22 mouse cellular contexts compared by ENCODE assay signal in the genomic region with DNA sequence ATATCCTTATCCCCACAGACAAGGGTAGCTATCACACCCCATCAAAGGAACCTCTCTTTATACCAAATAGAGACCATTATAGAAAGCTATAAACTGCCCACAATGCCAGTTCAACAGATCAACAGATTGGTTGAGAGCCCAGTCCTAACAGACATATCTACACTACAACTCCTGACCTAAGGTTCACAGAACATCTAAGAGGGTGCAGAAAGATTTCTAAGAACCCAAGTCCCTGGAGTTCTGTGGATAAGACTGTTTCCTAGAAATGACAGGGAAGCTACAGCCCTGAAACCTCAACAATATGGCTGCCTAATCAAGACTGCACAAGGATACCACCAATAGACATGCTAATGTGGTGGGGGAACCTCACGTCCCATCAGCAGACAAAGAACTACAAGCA. TPM values are rescaled to one million over a fixed set of nuclear protein-coding genes. Genes with fewer than 3 reads are reported as not detected.
DNase-seq lines count a peak whose midpoint lies in the region; ATAC-seq and TF ChIP-seq lines count a peak whose summit lies in the region.
"Had no signal": no experiment of that assay in that cellular context is flagged by ENCODE, and none has a peak within 500 bp of the region (broad histone marks: within the 10 kb centered on the region; RNA-seq: fewer than 3 reads in every experiment).

No protein-coding gene starts in this region.

- no peak overlapping the region for H3K27ac ChIP-seq in liver, embryonic 11.5 days (ENCODE audit: low read depth, low read length)
- no peak overlapping the region for H3K27ac ChIP-seq in liver, embryonic 12.5 days
- no peak overlapping the region for H3K27ac ChIP-seq in liver, postnatal 0 days (ENCODE audit: low read depth)
- H3K27ac ChIP-seq: embryonic facial prominence, embryonic 10.5 days; embryonic facial prominence, embryonic 12.5 days; forebrain, embryonic 13.5 days; forebrain, embryonic 15.5 days had no signal

- no peaks in the 10 kb centered on the region for H3K4me1 ChIP-seq in liver, embryonic 11.5 days (replicated peaks; ENCODE audit: control insufficient read depth, insufficient read depth, low read length)
- H3K4me1 ChIP-seq in liver, embryonic 12.5 days: peaks cover 10% of the 10 kb centered on the region; the same call in 1 of the 2 replicates
- no peaks in the 10 kb centered on the region for H3K4me1 ChIP-seq in liver, postnatal 0 days (ENCODE audit: insufficient read depth)
- H3K4me1 ChIP-seq: embryonic facial prominence, embryonic 10.5 days; embryonic facial prominence, embryonic 12.5 days; forebrain, embryonic 13.5 days; forebrain, embryonic 15.5 days had no signal

- H3K36me3 ChIP-seq in liver, embryonic 11.5 days (ENCODE audit: control insufficient read depth, insufficient read depth, low read length): peaks cover 34% of the 10 kb centered on the region
- peaks cover 90% of the 10 kb centered on the region for H3K36me3 ChIP-seq in liver, embryonic 12.5 days
- peaks cover 69% of the 10 kb centered on the region for H3K36me3 ChIP-seq in liver, postnatal 0 days (replicated peaks; ENCODE audit: insufficient read depth, low read length)

- peak; percentile 45; the same call in 1 of the 2 replicates for ATAC-seq in liver, embryonic 11.5 days (replicated peaks; ENCODE audit: low FRiP score)
- peak; percentile 75 for ATAC-seq in liver, embryonic 12.5 days
- peak; percentile 17; the same call in 1 of the 2 replicates for ATAC-seq in liver, postnatal 0 days
- ATAC-seq: activated CD4-positive, CD25-positive, alpha-beta regulatory T cell, adult 4 months; forebrain, embryonic 13.5 days; forebrain, embryonic 15.5 days; forebrain, postnatal 0 days; Patski had no signal

- H3K27me3 ChIP-seq in liver, embryonic 11.5 days (replicated peaks; ENCODE audit: control insufficient read depth, insufficient read depth, low read length): no peaks in the 10 kb centered on the region
- H3K27me3 ChIP-seq in liver, embryonic 12.5 days (replicated peaks): no peaks in the 10 kb centered on the region
- H3K27me3 ChIP-seq in liver, postnatal 0 days (ENCODE audit: insufficient read depth, low read length): no peaks in the 10 kb centered on the region
- H3K27me3 ChIP-seq: embryonic facial prominence, embryonic 12.5 days; forebrain, embryonic 13.5 days; forebrain, embryonic 15.5 days; Patski had no signal

- no peak for DNase-seq in liver, embryonic 11.5 days (ENCODE audit: low spot score)
- no peak for DNase-seq in liver
- peak; percentile 39 for DNase-seq in c-Kit-positive CD71-positive TER-119-negative erythroid progenitor cells, embryonic 14.5 days (ENCODE audit: low read depth)
- DNase-seq in liver, postnatal 0 days: no peak
- DNase-seq in adrenal gland, postnatal 36 days: no peak
- DNase-seq in layer of hippocampus, adult 9-11 months: no peak
- DNase-seq in urinary bladder, adult 2 months (ENCODE audit: low spot score): no peak
- DNase-seq: adrenal gland, adult 8-10 months; adrenal gland, postnatal 14 days; cerebellum, adult 11-12 months; cerebellum, adult 2 months; cerebellum, adult 9-10 months; cerebellum, postnatal 10 days; cerebellum, postnatal 25 days; forebrain, postnatal 0 days had no signal

- H3K4me3 ChIP-seq in liver, embryonic 11.5 days (ENCODE audit: low read depth, low read length): no peak overlapping the region
- H3K4me3 ChIP-seq in liver, embryonic 12.5 days: no peak overlapping the region
- H3K4me3 ChIP-seq in liver, postnatal 0 days (ENCODE audit: low read depth, low read length): no peak overlapping the region
- H3K4me3 ChIP-seq: embryonic facial prominence, embryonic 10.5 days; embryonic facial prominence, embryonic 12.5 days; forebrain, embryonic 13.5 days; forebrain, embryonic 15.5 days had no signal

- no peaks in the 10 kb centered on the region for H3K9me3 ChIP-seq in liver, embryonic 11.5 days (ENCODE audit: control insufficient read depth, low read length)
- H3K9me3 ChIP-seq in liver, embryonic 12.5 days (replicated peaks): no peaks in the 10 kb centered on the region
- no peaks in the 10 kb centered on the region for H3K9me3 ChIP-seq in liver, postnatal 0 days (ENCODE audit: low read length)
- H3K9me3 ChIP-seq: embryonic facial prominence, embryonic 10.5 days; embryonic facial prominence, embryonic 12.5 days; forebrain, embryonic 13.5 days; forebrain, embryonic 15.5 days had no signal

- H3K4me2 ChIP-seq in liver, embryonic 11.5 days: no peak overlapping the region
- H3K4me2 ChIP-seq in liver, embryonic 12.5 days: no peak overlapping the region
- H3K4me2 ChIP-seq in liver, postnatal 0 days (ENCODE audit: low read depth, low read length): no peak overlapping the region
- H3K4me2 ChIP-seq: embryonic facial prominence, embryonic 12.5 days; forebrain, embryonic 13.5 days; forebrain, embryonic 15.5 days had no signal

- TF ChIP-seq EP300 in liver, postnatal 0 days (IDR thresholded peaks at IDR 0.05; ENCODE audit: low read depth): no peak

- whole genome bisulfite sequencing in liver, embryonic 11.5 days: 68% methylated on average over 1 of the region's 1 CpGs
- WGBS in liver, embryonic 12.5 days (ENCODE audit: insufficient replicate concordance): 51% methylated on average over 1 of the region's 1 CpGs
- WGBS in liver, postnatal 0 days (ENCODE audit: insufficient replicate concordance): 74% methylated on average over 1 of the region's 1 CpGs

- no peak overlapping the region for H3K9ac ChIP-seq in liver, embryonic 11.5 days (ENCODE audit: low read depth, low read length)
- no peak overlapping the region for H3K9ac ChIP-seq in liver, embryonic 12.5 days
- no peak overlapping the region for H3K9ac ChIP-seq in liver, postnatal 0 days (replicated peaks)
- H3K9ac ChIP-seq: embryonic facial prominence, embryonic 12.5 days; forebrain, embryonic 13.5 days; forebrain, embryonic 15.5 days; forebrain, postnatal 0 days had no signal

- TF ChIP-seq CTCF in liver, postnatal 0 days (IDR thresholded peaks at IDR 0.05; ENCODE audit: low read depth): no peak

RNA-seq across cellular contexts. Expression of gene Bms1, which starts 8.8 kb away (rescaled TPM):
- 57.7 and 64.9 TPM in 2 replicates for polyA plus RNA-seq in liver, embryonic 11.5 days (2014; fragmentation: Nextera tagmentation; extraction: Ambion mirVana)
- 41.1 and 41.2 TPM in 2 replicates for polyA plus RNA-seq in liver, embryonic 12.5 days (2016; fragmentation: Nextera tagmentation; extraction: Ambion mirVana)
- polyA plus RNA-seq in liver, postnatal 0 days (2015; fragmentation: Nextera tagmentation; extraction: Ambion mirVana): 6.5 and 8.5 TPM in 2 replicates
- total RNA-seq in adrenal gland, postnatal 36 days (2021): 10 to 100 TPM; 30.7 to 32.9 TPM
- 11.1 and 14.9 TPM in 2 replicates for polyA plus RNA-seq in urinary bladder, adult 2 months (2012; rRNA removed)

RNA-seq across cellular contexts. Expression of gene Zfp248, which starts 44.9 kb away (rescaled TPM):
- 3.5 and 4.0 TPM in 2 replicates for polyA plus RNA-seq in liver, embryonic 11.5 days (2014; fragmentation: Nextera tagmentation; extraction: Ambion mirVana)
- polyA plus RNA-seq in liver, embryonic 12.5 days (2016; fragmentation: Nextera tagmentation; extraction: Ambion mirVana): 2.5 and 2.9 TPM in 2 replicates
- polyA plus RNA-seq in liver, postnatal 0 days (2015; fragmentation: Nextera tagmentation; extraction: Ambion mirVana): 0.46 and 0.53 TPM in 2 replicates
- 1 to 10 TPM; 3.8 to 4.2 TPM for total RNA-seq in adrenal gland, postnatal 36 days (2021)
- 2.4 and 3.0 TPM in 2 replicates for polyA plus RNA-seq in urinary bladder, adult 2 months (2012; rRNA removed)

Comparison
In these comparisons a context has a peak if more than half of its experiments do, and no peak if none do; other contexts are left out.
1. ATAC-seq: peak in every context shown above with its lines; median percentile 75 in liver, embryonic 12.5 days; 45 in liver, embryonic 11.5 days; 17 in liver, postnatal 0 days.